Mouse (Mus musculus) adrenal gland, postnatal 0 days (tissue): ENCODE data around the gene Ebp. TPM values are rescaled to one million over a fixed set of nuclear protein-coding genes. Genes with fewer than 3 reads are reported as not detected.

Experiments
- polyA plus RNA-seq: library from polyadenylated mRNA; unstranded; fragments of >200 nt; fragmentation: Nextera tagmentation; extraction: Ambion mirVana; gene quantifications from 2 replicates; pipeline ENCODE4 v1.2.1, GENCODE M21; 2015

Gene Ebp
- polyA plus RNA-seq: 34.7 and 50.8 TPM in 2 replicates

DNA sequence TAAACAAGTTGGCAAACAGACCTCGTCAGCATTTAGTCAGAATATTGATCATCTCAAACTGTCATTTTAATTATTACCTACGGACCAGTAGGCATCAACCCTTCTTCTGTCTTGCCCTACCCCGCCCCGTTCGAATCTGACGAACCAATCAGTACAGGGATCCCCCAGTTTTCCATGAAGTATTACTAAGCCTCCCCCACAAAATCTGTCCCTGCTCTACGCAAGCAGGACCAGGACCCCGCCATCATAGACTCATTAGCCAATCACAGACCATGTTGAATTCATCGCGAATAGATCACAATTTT lies at the start of gene Ebp:
TSS of gene Ebp (minus strand) at position 94 of the 305 bp plus-strand sequence.

GRCm38 (mm10) chrX:8206015-8206693 lies 12.8 kb upstream of the Ebp start, which contains the start of gene Porcn:
Gene Porcn, minus strand, starts transcription at chrX:8206525.

GRCm38 (mm10) chrX:8175504-8176385 lies 17.6 kb downstream of the Ebp start, which contains the start of gene Tbc1d25:
Gene Tbc1d25, minus strand, starts transcription at chrX:8176181.

GRCm38 (mm10) chrX:8145153-8145991 lies 47.9 kb downstream of the Ebp start, which contains the start of gene Rbm3:
Gene Rbm3, minus strand, starts transcription at chrX:8145880.

Other genes with a start within 250 kb of the Ebp start
- 10.8 and 15.4 TPM in 2 replicates for gene Hdac6, start 245.6 kb downstream of the Ebp start, polyA plus RNA-seq
- gene Gata1, start 215.4 kb downstream of the Ebp start, polyA plus RNA-seq: 2.4 and 5.5 TPM in 2 replicates
- gene Glod5, start 175.0 kb downstream of the Ebp start, polyA plus RNA-seq: 0.21 TPM in 1 of 2 replicates, not detected in the other
- gene Suv39h1, start 118.8 kb downstream of the Ebp start, polyA plus RNA-seq: 14.9 and 17.8 TPM in 2 replicates
- gene Was, start 103.0 kb downstream of the Ebp start, polyA plus RNA-seq: 0.55 and 0.75 TPM in 2 replicates
- gene Wdr13, start 60.6 kb downstream of the Ebp start, polyA plus RNA-seq: 16.7 and 20.3 TPM in 2 replicates
- gene Rbm3, start 47.6 kb downstream of the Ebp start, polyA plus RNA-seq: 544 and 678 TPM in 2 replicates
- 6.7 and 6.8 TPM in 2 replicates for gene Tbc1d25, start 17.3 kb downstream of the Ebp start, polyA plus RNA-seq
- gene Porcn, start 13.0 kb upstream of the Ebp start, polyA plus RNA-seq: 6.6 and 7.5 TPM in 2 replicates
- gene Ftsj1, start 58.9 kb upstream of the Ebp start, polyA plus RNA-seq: 22.2 and 27.2 TPM in 2 replicates
- 1.3 and 3.9 TPM in 2 replicates for gene Slc38a5, start 77.6 kb upstream of the Ebp start, polyA plus RNA-seq
- gene Ssxb10, start 133.9 kb upstream of the Ebp start, polyA plus RNA-seq: not detected in 2 replicates
- gene Ssxb9, start 173.5 kb upstream of the Ebp start, polyA plus RNA-seq: not detected in 2 replicates
- gene Ssxb1, start 219.8 kb upstream of the Ebp start, polyA plus RNA-seq: not detected in 2 replicates